Mouse (Mus musculus) MEL (cell line): ENCODE results near the gene Gckr. TPM values are rescaled to one million over a fixed set of nuclear protein-coding genes. Genes with fewer than 3 reads are reported as not detected.

ENCODE experiments used
- DNase-seq: peaks from one replicate; pipeline ENCODE4 v3.0.0; 2011; ENCODE audit warnings: low read depth, low spot score
- H3K27ac ChIP-seq: 2 replicates; pipeline ENCODE4 v1.5.1; 2012; ENCODE audit warnings: low read depth, mild to moderate bottlenecking, control low read depth, low read length, moderate library complexity; ENCODE audit not compliant: control insufficient read depth
- H3K27me3 ChIP-seq, 2 experiments: fragments of 150-350 bp in 1 of 2; sonication (generic) in 1 of 2; 2 replicates each; pipeline ENCODE4 v1.6.1; 2012; ENCODE audit warnings: low read length in 2 of 2, mild to moderate bottlenecking in 2 of 2, improper control_type of control experiment in 1 of 2, moderate library complexity in 1 of 2; ENCODE audit not compliant: insufficient read depth in 2 of 2, control insufficient read depth in 1 of 2
- H3K36me3 ChIP-seq, 2 experiments: 2 replicates each; pipeline ENCODE4 v1.6.1; 2012 to 2014; ENCODE audit warnings: low read length in 2 of 2, improper control_type of control experiment in 1 of 2, inconsistent platforms in 1 of 2, mild to moderate bottlenecking in 1 of 2; ENCODE audit not compliant: insufficient read depth in 2 of 2, control insufficient read depth in 1 of 2
- H3K4me1 ChIP-seq, 2 experiments: fragments of 150-350 bp in 1 of 2; sonication (generic) in 1 of 2; 2 replicates each; pipeline ENCODE4 v1.6.1; 2012; ENCODE audit warnings: low read length in 2 of 2, improper control_type of control experiment in 1 of 2, mild to moderate bottlenecking in 1 of 2; ENCODE audit not compliant: insufficient read depth in 2 of 2, control insufficient read depth in 1 of 2
- H3K4me3 ChIP-seq, 2 experiments: fragments of 150-350 bp in 1 of 2; sonication (generic) in 1 of 2; 2 replicates each; pipeline ENCODE4 v1.5.1; 2012; ENCODE audit warnings: low read depth in 2 of 2, low read length in 2 of 2, mild to moderate bottlenecking in 2 of 2, moderate library complexity in 2 of 2, control low read depth in 1 of 2, improper control_type of control experiment in 1 of 2; ENCODE audit not compliant: control insufficient read depth in 1 of 2, insufficient read depth in 1 of 2
- H3K79me2 ChIP-seq: 2 replicates; pipeline ENCODE4 v1.6.1; 2012; ENCODE audit warnings: mild to moderate bottlenecking, low read length, moderate library complexity; ENCODE audit not compliant: control insufficient read depth, poor library complexity, insufficient read depth
- H3K9ac ChIP-seq: 2 replicates; pipeline ENCODE4 v1.6.1; 2012; ENCODE audit warnings: low read depth, mild to moderate bottlenecking, control low read depth, low read length, moderate library complexity; ENCODE audit not compliant: control insufficient read depth, poor library complexity, severe bottlenecking
- H3K9me3 ChIP-seq: fragments of 150-350 bp; sonication (generic); replicated peaks from 2 replicates; pipeline ENCODE4 v1.6.1; 2012; ENCODE audit warnings: mild to moderate bottlenecking, low read length, improper control_type of control experiment, moderate library complexity; ENCODE audit not compliant: insufficient read depth
- ETS1 ChIP-seq: IDR thresholded peaks from 2 replicates; pipeline ENCODE4 v1.6.1; 2012; ENCODE audit warnings: low read depth, mild to moderate bottlenecking, inconsistent platforms, low read length, improper control_type of control experiment, moderate library complexity
- GATA1 ChIP-seq: IDR thresholded peaks from 2 replicates; pipeline ENCODE4 v1.6.1; 2011; ENCODE audit warnings: low read depth, low read length, improper control_type of control experiment
- KAT2A ChIP-seq: conservative IDR thresholded peaks from 2 replicates; pipeline ENCODE4 v1.6.1; 2012; ENCODE audit warnings: low read depth, low read length, improper control_type of control experiment, inconsistent platforms
- MXI1 ChIP-seq: IDR thresholded peaks from 2 replicates; pipeline ENCODE4 v1.6.1; 2011; ENCODE audit warnings: mild to moderate bottlenecking, low read depth, low read length, improper control_type of control experiment
- MYC ChIP-seq: IDR thresholded peaks from 2 replicates; pipeline ENCODE4 v1.6.1; 2011; ENCODE audit warnings: low read depth, mild to moderate bottlenecking, low read length, improper control_type of control experiment, moderate library complexity
- NELFE ChIP-seq: IDR thresholded peaks from 2 replicates; pipeline ENCODE4 v1.6.1; 2011; ENCODE audit warnings: low read depth, low read length, improper control_type of control experiment
- NRF1 ChIP-seq: IDR thresholded peaks from 2 replicates; pipeline ENCODE4 v1.6.1; 2014; ENCODE audit warnings: low read depth, mild to moderate bottlenecking, inconsistent platforms, low read length, improper control_type of control experiment, moderate library complexity; ENCODE audit not compliant: poor library complexity, insufficient read depth, severe bottlenecking
- POLR2A ChIP-seq, 2 experiments: IDR thresholded peaks; 2 replicates each; pipeline ENCODE4 v1.6.1; 2011 to 2012; ENCODE audit warnings: low read length in 2 of 2, mild to moderate bottlenecking in 2 of 2, control low read depth in 1 of 2, improper control_type of control experiment in 1 of 2, low read depth in 1 of 2, moderate library complexity in 1 of 2; ENCODE audit not compliant: control insufficient read depth in 1 of 2, insufficient read depth in 1 of 2, poor library complexity in 1 of 2
- POLR2AphosphoS2 ChIP-seq: IDR thresholded peaks from 2 replicates; pipeline ENCODE4 v1.6.1; 2011; ENCODE audit warnings: low read length, improper control_type of control experiment
- POLR2AphosphoS5 ChIP-seq: IDR thresholded peaks from 2 replicates; pipeline ENCODE4 v1.6.1; 2012; ENCODE audit warnings: low read depth, borderline replicate concordance, mild to moderate bottlenecking, inconsistent platforms, low read length, moderate library complexity, mixed read lengths
- USF2 ChIP-seq, 2 experiments: IDR thresholded peaks; 2 replicates each; pipeline ENCODE4 v1.6.1; 2011 to 2012; ENCODE audit warnings: improper control_type of control experiment in 2 of 2, low read length in 2 of 2, borderline replicate concordance in 1 of 2, inconsistent platforms in 1 of 2, low read depth in 1 of 2, mild to moderate bottlenecking in 1 of 2; ENCODE audit not compliant: insufficient read depth in 1 of 2
- ZKSCAN1 ChIP-seq: IDR thresholded peaks from 2 replicates; pipeline ENCODE4 v1.6.1; 2012; ENCODE audit warnings: low read depth, mild to moderate bottlenecking, inconsistent platforms, low read length, improper control_type of control experiment, moderate library complexity
- ZMIZ1 ChIP-seq: IDR thresholded peaks from 2 replicates; pipeline ENCODE4 v1.6.1; 2012; ENCODE audit warnings: low read depth, mild to moderate bottlenecking, inconsistent platforms, low read length, improper control_type of control experiment, moderate library complexity
- polyA plus RNA-seq, 2 experiments: library from polyadenylated mRNA; stranded (reverse) in 1 of 2; unstranded in 1 of 2; fragments of >175 nt in 1 of 2; fragments of >200 nt in 1 of 2; gene quantifications; 2 replicates each; pipeline versions ENCODE4 v1.2.1 to v1.2.4; 2012; ENCODE audit warnings: low replicate concordance in 2 of 2, low read depth in 1 of 2; ENCODE audit not compliant: insufficient read length in 2 of 2, insufficient read depth in 1 of 2, missing spikeins in 1 of 2
- total RNA-seq: library from RNA; depleted of rRNA; stranded (reverse); fragments of 300-350 nt; gene quantifications from 2 replicates; pipeline ENCODE4 v1.2.3, GENCODE M21; 2012

Gckr gene
- total and polyA plus RNA-seq, 3 experiments: 0.04 to 0.19 TPM; not detected in 1

- H3K27me3 ChIP-seq: no peaks in the 10 kb centered on the region
- H3K4me1 ChIP-seq: peaks cover 12 to 25% of the 10 kb centered on the region in 2 experiments
- no peak for DNase-seq
- peak overlapping the region; percentile 68 for H3K27ac ChIP-seq
- TF ChIP-seq GATA1 (peak; percentile 44), POLR2AphosphoS5 (0 out of 2 replicates have a peak, but pooled peaks have one; percentile 31), NELFE (peak; percentile 94; the same call in 1 of the 2 replicates), POLR2A (IDR thresholded peaks at IDR 0.05; ENCODE audit: control insufficient read depth in 1 of 2, insufficient read depth in 1 of 2, low read depth in 1 of 2, low read length in 2 of 2, poor library complexity in 1 of 2) (peak; percentile 82 to 97; a peak in 3 of 4 replicates), USF2 (IDR thresholded peaks at IDR 0.05; ENCODE audit: borderline replicate concordance in 1 of 2, insufficient read depth in 1 of 2, low read depth in 1 of 2, low read length in 2 of 2) (no peak), NRF1 (no peak), ETS1 (peak; percentile 73; the same call in 1 of the 2 replicates), ZMIZ1 (peak; percentile 95; the same call in 1 of the 2 replicates), POLR2AphosphoS2 (peak; percentile 97), MYC (peak; percentile 19; the same call in 1 of the 2 replicates), ZKSCAN1 (0 out of 2 replicates have a peak, but pooled peaks have one; percentile 38)
- H3K79me2 ChIP-seq: no peaks in the 10 kb centered on the region
- peaks cover 0 to 21% of the 10 kb centered on the region in 2 experiments; a peak in 2 of 4 replicates for H3K36me3 ChIP-seq
- H3K9ac ChIP-seq: peak overlapping the region; percentile 73
- H3K4me3 ChIP-seq: peak overlapping the region; percentile 76 to 91
- no peaks in the 10 kb centered on the region for H3K9me3 ChIP-seq
These were observed 5.9 kb upstream of the Gckr start for GRCm38 (mm10) chr5:31291361-31291688.

DNA sequence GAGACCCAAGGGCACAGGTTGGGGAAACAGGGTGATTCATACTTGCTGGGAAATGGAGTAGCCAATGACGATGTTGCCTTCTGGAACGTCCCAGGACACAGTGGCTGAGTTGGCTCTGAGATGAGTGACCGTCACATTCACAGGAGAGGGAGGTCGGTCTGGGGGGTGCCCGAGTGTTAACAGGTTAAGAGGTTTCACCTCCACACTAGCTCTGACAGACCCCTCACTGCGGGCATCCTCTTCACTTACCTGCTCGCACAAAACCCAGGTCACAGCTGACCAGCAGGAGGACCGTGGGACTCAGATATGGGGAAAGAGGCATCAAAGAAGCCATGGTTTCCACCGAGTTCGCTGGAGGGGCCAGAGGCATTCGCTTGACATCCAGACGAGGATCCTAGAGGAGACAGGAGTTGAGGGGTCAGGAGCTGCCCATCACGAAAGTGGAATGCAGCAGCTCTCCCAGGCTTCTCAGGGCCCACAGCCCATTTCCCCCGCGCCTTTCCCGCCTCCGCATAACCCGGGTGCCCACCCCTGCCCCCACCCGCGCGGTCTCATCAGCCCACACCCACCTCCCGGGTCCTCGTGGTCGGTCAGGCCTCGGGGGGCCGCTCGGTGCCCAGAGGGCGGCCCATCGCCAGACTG is 2.2 kb upstream of the Gckr start:
- Histone ChIP-seq H3K27ac (no peak overlapping the region), H3K4me3 (no peak overlapping the region), H3K27me3 (peaks cover 2 to 6% of the 10 kb centered on the region in 2 experiments), H3K9me3 (no peaks in the 10 kb centered on the region), H3K9ac (no peak overlapping the region), H3K79me2 (no peaks in the 10 kb centered on the region), H3K36me3 (peaks cover 0 to 15% of the 10 kb centered on the region in 2 experiments; a peak in 2 of 4 replicates), H3K4me1 (peaks cover 6 to 17% of the 10 kb centered on the region in 2 experiments)
- no peak for DNase-seq
- TF ChIP-seq KAT2A (no peak), POLR2AphosphoS5 (no peak), MXI1 (no peak)
